Mouse (Mus musculus): Measurements from ENCODE around the gene Pcbd2.
A peak's percentile ranks its signal among the peaks of the same experiment; 100 is the strongest.

Pcbd2 gene

DNA sequence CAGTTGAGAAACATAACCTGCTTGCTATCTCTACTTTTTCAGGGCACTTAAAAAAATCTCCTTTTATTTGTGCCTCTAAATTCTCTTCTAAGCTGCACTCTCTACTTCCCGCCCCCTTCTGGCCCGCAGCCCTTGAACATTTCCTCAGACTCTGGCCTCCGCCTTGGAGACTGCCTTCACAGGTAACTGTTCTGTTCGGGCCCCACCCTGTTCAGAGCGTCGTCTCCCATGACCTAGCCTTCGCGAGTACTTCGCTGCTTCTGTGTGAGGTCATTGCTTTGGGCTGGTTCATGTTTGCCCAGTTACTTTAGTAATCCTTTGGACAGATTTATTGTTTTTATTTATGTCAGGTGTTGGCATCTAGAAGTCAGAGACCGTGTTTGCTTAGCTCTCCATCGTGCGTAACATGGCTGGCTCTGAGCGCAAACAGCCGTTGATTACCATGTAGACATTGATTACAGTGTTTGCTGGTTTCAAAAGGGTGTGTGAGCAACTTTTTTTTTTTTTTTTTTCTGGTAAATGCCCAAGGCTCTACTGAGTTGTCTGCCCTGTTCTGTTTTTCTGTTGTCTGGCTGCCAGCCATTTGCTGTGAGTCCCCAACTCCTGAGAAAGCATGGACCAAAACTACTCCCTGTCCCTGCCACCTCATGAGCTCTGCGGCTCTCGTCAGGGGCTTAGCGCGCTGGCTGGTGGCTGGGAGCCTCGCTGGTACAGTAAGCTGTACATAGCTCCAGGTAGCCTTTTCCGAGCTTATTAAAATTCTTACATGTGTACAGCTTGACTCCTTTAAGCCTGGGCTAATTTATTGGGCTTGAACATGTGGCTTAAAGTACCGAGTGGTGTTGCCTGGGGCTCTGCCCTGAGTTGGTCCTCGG is 6.7 kb downstream of the Pcbd2 start:
- no peak for DNase-seq (ENCODE audit: low read depth)

DNA sequence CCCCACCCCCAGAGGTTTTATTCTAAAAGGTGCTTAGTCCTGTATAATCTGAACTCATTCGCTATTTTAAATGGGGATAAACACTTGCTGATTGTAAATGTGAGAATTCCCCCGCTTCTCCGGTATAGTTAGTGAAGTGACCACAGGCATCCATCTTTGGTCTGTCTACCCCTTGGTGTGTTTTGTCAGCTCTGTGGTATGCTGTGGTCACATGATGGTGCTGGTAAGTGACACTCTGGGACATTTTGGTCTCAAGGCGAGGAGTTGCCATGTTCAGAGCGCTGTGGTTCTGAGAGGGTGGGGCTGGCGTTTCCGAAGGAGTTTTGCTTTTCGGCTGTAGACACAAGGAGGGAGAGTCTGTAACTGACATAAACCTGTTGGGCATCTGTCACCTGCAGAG is 10.7 kb downstream of the Pcbd2 start:
- DNase-seq (ENCODE audit: low read depth): no peak

DNA sequence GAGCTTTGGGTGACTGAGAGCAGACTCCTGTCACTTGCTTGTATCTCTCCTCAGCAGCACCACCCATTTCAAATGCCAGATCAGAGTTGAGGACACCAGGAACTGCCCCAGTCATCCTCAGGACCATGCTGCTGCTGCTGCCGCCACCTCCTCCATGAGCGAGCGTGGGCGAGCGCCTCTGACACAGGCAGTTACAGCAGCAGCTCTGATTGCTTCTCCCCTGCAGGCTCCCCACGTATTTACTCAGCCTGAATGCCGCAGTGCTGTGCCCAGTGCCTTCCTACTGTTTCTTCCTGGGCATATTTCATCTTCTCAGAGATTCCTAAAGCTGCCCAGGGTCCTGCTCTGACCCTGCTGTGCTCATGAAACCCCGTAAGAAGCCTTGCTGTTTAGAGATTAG is 15.1 kb downstream of the Pcbd2 start:
- DNase-seq (ENCODE audit: low read depth): no peak

DNA sequence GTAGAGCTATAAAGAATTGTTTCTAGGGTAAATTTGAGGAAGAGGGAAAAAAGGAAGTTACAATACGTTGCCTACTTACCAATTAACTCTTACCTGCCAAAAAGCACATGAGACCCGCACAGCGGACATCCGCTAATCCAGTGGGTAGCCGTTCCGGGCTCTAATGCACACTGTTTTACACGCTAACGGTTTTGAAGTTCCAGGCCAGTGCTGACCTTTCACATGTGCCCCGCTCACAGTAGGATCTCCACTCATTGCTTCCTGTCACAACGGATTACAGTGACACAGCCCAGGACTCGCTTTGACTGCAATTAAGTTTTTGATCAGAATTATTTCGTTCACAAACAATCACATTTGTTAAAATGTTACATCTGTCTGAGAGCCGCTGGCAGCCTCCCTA is 27.2 kb downstream of the Pcbd2 start:
- DNase-seq (ENCODE audit: low read depth): no peak

DNA sequence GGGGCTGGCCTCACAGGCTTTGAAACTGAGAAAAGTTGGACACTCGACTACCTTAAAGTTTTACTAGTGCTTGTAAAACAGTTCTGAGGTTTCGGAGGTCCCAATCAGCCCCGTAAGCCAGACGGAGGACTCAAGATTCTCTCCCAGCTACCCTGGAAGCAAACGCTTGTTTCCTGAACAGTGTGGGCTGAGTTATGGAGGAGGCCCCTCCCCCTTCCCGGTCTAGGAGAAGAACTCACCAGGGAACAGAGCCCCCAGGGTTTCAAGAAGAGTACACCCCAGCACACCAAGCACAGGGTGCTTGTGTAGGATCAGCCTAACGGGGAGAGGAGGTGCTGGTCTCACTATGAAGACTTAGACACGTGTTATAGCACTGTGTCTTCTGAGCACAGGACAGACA is 29.6 kb downstream of the Pcbd2 start:
- no peak for DNase-seq (ENCODE audit: low read depth)

DNA sequence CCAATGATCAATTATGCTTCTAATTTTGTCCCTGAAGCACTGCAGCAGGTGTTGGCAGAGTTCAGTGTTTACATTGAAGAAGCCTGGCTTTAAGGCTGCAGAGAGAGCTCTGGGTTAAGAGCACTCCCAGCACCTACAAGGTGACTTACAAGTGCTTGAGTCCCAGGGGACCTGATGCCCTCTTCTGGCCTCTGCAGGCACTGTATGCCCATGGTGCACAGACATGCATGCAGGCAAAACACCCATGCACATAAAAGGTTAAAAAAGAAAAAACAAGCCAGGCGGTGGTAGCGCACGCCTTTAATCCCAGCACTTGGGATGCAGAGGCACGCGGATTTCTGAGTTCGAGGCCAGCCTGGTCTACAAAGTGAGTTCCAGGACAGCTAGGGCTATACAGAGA is 30.5 kb downstream of the Pcbd2 start:
- DNase-seq (ENCODE audit: low read depth): peak; percentile 9

DNA sequence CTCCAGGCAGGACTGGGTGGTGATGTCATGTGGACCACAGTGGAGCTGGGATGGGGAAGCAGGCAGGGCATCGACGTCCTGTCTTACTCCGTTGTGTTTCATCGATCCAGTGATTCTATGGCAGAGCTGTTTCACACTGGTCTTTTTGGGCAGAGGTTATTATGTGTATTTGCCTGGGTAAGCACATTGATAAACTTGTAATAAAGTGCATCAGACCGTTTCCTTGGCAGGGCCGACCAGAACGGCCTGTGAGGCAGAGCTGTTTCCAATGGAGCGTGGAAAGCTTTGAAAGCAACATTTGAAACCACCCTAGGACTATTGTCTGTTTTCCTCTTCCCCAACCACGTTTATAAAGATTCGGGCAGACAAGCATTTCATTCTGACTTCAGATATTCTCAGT is 33.4 kb downstream of the Pcbd2 start:
- no peak for DNase-seq (ENCODE audit: low read depth)

DNA sequence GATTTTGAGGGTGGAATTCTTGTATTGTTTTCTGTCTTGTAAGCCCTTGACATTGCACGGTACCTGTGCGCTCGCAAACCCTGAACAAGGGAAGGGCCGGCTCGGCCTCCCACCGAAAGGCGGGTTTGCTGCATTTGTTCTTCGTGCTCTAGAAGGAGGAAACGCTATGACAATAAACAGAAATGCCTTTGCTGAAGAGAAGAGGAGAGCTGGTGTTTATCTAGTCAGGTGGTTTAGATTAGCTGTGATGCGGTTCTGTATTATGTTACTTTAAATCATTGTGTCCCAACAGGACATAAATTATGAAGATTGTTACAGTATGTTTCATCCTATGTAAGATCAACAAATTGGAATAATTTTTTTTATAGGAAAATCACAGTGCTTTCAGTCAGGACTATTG is 34.3 kb downstream of the Pcbd2 start:
- DNase-seq (ENCODE audit: low read depth): no peak

DNA sequence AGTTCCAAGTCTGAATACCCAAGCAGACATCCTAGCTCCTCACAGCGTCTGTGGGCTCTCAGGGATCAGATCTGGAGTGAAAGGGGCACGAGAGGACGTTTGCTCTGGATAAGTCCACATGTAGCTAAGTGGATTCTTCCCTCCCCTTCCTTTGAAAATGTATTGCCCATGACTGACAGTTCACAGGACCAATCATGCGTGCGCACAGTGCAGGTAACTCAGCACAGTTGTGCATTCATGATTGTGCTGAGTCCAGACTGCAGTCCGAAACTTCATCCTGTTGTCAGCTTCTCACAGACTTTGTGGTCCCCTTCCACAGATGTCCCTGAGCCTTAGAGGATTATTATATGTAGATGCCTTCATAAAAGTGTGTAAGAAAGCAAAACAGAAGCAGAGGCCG is 47.2 kb downstream of the Pcbd2 start:
- DNase-seq (ENCODE audit: low read depth): no peak

DNA sequence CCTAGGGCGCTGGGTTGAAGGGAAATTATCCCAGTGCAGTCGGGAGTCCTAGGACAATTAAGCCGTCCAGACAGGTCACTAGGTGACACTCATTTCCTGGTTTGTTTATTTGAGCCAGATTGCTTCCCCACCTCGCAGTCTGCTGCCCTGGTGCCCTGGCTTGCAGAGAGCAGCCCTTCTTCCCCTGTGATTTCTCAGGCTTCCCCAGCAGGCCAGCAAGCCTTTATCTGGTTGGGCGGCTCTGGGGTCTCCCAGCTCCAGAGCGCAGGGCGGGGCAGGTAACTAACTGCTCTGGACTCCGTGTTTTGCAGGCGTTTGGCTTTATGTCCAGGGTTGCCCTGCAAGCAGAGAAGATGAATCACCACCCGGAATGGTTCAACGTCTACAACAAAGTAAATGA is 47.9 kb downstream of the Pcbd2 start:
- no peak for DNase-seq (ENCODE audit: low read depth)

DNA sequence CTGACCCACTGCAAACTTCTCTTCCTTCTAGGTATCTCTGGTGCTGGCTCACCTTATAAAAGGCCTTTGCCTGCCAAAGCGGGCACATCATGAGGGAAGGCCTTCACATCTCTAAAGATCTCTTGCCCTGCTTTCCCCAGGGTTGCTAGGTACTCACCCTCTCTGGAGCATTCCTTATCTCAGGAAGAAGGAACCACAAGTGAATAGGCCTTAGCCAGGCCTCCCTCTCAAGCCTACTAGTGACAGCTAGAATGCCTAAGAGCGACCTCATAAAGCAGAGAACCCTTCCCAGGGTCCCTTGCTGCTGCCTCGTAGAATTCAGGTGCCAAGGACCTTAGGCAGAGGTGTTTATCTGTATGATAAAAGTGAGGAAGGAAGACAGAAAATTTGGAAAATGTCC is 57.1 kb downstream of the Pcbd2 start, which contains the start of gene Catsper3:
Gene Catsper3, plus strand, starts transcription at position 301 of the 400 bp plus-strand sequence.
- DNase-seq (ENCODE audit: low read depth): no peak

DNA sequence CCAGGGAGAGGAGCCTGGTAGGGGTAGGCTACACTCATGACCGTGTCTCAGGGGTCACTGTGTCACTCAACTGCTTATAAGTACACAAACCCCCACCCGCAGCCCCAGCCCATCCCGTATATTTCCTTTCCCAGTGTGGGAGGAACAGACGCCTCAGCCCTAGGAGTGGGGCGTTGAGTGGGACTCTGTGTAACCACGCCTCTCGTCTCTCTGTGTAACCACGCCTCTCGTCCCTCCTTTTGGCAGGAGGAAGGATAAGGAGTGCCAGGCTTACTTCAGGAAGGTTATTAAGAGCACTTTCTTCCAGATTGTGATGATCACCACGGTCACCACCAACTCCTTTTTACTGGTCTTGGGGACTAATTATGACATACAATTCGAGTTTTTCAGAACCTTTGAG is 59.0 kb downstream of the Pcbd2 start:
- DNase-seq (ENCODE audit: low read depth): no peak

DNA sequence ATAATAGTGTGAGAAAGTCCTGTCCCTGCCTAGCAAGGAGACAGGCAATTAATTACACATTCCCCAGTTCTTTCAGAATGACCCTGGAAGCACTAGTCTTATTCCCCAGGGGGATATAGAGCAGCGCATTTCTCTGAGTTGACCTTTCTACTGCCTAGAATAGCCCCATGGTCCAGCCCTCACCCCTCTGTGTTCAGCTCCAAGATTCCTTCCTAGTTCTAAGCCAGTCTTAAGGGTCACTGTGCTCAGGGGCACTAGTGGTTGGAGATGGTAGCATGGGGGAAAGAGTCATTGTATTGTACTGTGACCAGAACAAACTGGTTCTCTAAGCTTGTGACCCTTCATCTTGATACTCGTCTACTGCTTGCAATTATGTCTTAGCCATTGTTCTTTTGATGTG is 74.1 kb downstream of the Pcbd2 start:
- DNase-seq (ENCODE audit: low read depth): no peak

DNA sequence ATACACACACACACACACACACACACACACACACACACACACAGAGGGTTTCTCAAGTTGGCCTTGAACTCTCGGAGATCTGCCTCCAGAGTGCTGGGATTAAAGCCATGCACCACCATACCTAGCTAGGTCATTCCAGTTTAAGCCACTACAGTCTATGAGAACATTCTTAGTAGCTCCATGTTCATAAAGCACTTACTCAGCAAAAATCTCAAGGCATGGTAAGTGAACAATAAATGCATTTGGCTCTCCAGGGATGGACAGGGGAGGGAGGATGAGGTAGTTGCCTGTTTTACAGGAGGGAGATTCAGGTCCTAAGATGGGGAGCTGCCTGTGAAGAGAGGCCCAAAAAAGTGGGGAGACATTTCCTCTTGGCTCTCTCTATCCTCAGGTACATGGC is 76.8 kb downstream of the Pcbd2 start:
- no peak for DNase-seq (ENCODE audit: low read depth)

DNA sequence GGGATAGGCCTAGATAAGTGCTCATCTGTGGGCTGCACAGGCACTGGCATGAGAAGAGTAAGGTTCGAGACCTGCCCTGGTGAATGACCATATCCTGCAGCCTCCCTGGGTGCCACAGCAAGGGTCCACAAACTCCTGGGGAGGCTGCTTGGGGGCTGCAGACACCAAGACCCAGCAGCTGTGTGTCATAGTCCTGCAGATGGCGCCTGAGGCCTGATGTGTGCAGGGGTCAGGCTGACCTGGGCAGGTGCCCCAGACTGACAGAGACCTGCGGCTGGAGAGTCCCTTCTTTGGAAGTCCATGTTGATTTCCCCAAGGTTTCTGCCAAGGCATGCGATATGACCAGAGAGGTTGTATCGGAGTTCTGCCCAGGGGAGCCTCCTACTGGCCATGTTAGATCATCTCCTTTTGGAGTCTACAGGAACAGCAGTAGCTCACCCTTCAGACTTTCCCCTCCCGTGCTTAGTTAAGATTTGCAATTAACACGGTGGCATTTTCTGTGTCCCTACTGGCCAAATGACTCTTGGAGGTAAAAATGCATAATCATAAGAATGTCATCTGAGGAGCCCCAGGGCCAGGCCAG is 82.0 kb downstream of the Pcbd2 start:
- no peak for DNase-seq (ENCODE audit: low read depth)

DNA sequence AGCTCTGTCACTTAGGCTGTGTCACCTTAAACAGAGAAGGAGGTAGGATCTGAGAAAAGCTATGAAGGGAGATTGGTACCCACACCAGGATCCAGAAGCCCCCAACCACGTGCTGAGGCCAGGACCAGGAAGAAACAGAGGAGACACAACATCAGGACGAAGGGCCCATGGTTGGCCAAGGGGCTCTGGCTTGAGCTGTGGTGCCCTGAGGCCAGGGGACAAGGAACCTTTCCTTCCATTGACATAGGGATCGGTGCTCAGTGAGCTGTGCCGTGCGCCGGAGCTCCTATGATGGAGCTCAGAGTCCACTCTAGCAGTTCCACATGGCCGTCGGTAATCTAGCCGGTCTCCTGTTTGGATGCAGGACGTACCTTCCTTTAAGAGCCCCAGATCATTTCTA is 82.5 kb downstream of the Pcbd2 start:
- DNase-seq (ENCODE audit: low read depth): no peak

DNA sequence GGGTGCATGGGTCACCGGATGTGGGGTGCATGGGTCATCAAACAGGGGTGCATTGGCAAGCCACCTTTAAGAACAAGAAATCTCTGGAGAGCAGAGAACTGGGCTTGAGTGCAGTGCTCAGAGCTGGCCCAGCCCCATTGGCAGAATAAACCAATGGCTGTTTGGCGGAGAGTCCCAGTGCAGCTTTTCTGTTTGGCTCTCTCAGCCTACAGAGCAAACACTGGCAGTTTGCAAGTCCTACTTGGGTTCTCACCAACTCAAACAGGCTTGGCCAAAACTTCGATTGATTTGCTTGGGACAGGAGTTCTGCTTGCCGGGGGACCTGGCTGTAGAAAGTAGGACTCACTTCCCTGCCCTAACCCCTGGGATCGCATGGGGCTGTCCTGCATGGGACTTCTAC is 83.8 kb downstream of the Pcbd2 start:
- DNase-seq (ENCODE audit: low read depth): no peak

DNA sequence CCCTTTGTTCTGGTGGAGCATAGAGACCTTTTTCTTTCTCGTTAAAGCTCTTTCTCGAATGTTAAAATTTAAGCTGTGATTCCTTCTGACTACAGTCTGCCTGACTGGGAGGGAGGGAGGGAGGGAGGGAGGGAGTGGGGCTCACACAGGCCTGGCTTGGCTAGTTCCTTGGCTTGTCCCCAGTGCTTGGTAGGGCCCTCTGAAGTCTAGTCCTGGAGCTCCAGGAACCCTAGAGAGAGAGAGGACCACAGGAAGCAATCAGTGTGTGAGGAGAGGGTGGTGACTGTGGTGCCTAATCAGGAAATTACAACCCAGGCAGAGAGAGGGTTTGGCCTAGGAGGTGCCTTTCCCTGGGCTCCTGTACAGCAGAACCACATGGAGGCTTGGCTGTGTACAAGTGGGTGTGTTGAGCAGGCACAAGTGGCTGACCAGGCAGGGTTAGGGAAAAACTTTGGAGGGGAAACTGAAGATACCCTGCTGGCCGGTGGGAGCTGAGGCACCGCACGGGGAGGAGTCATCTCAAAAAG is 86.4 kb downstream of the Pcbd2 start:
- no peak for DNase-seq (ENCODE audit: low read depth)

DNA sequence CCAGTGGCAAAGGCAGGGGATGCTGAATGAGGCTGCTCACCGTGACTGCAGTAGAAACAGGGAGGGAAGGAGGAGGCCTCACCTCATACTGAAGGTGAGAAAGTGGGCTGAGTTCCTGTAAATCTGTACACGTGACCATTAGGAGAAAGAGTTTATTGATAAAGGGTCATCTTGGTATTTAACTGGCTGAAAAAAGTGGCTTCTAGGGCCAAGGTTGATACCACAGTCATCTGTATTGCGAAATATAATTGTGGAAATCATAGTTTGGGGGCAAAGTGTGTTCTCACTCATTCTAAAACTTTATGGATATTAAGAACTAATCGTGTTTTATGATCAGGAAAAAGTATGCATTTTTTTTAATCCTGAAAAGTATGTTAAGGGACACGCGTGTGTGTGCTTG is 87.7 kb downstream of the Pcbd2 start:
- DNase-seq (ENCODE audit: low read depth): no peak

DNA sequence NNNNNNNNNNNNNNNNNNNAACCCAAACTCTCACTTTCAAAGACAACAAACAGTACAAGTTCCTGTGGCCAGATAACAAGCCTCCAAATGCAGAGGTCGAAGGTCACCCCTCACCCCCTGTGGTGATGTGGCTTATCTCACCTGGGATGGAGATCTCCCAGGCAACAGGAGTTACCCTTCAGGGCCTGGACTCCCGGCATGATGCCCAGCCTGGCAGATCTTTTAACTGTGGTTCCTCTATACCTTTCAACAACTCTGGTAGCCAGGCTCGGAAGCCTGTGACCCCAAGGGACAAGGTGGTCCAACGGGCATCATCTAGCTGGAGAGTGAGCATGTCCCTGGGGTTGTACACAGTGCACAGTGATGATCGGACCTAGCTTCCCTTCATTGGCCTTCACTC is 95.3 kb downstream of the Pcbd2 start:
- no peak for DNase-seq (ENCODE audit: low read depth)

DNA sequence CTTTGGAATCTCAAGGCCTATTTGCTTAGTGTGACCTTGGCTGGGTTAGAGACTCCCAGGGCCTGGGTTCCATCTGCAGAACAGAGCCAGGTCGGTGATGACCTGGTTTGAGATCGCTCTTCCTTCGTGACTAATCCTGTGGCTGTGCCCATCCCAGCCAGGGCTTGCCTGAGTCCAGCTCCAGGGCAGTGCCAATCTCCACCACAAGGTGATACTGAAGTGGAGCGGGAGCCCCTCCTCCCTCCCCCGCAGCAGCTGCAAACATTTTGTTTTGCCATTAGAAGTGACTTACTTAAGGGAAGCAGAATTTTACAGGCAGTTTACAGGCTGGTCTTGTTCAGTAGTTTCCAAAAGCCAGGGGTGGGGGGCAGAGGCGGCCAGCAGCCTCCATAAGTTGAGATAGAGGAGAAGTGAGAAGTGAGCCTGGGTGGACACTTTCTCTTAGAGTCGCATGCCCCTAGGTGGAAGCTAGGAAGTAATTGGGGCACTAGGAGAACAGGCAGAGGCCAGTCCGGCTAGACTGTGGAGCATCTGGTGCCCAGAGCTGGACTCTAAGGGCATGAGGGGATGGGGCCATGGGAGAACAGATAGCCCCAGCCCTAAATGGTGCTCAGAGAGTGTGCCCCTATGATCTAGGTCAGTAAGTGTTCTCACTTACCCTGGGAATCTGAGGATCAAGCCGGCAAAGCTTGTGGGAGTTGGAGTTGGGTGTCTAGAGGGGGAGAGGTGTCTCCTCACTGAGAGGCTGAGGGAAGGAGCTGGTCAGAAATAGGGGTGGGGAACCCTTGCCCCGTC is 97.2 kb downstream of the Pcbd2 start:
- no peak for DNase-seq (ENCODE audit: low read depth)

DNA sequence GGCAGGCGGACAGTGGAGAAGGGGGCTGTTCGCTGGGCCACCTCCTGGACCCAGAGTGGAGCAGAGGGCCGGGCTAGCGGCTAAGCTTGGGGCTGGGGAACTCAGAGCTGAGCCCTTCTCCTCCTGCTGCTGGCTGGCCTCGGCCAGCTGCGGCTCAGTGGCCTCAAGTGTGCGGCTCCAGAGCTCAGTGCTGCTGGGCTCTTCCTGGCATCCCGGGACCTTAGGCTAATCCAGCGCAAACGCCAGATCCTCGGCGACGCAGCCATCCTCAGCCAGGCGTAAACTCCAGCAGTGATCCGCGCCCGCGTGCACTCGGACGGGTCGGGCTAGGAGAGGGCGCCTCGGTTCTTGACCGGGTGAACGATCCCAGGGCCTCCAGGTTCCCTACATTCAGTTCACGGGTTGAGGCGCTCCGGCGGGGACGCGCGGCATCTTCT is 98.1 kb downstream of the Pcbd2 start:
- no peak for DNase-seq (ENCODE audit: low read depth)

Data from c-Kit-positive CD71-negative TER-119-negative erythroid progenitor cells, embryonic 14.5 days (primary cell).